Comparison of ENCODE assay signal across 30 mouse cellular contexts in genomic region chr16:78537798-78538422, GRCm38 (mm10). TPM values are rescaled to one million over a fixed set of nuclear protein-coding genes. Genes with fewer than 3 reads are reported as not detected.
A peak's percentile ranks its signal among the peaks of the same experiment; 100 is the strongest.
DNase-seq lines count a peak whose midpoint lies in the region; ATAC-seq and TF ChIP-seq lines count a peak whose summit lies in the region.
"Had no signal": no experiment of that assay in that cellular context is flagged by ENCODE, and none has a peak within 500 bp of the region (broad histone marks: within the 10 kb centered on the region; RNA-seq: fewer than 3 reads in every experiment).

No protein-coding gene starts in this region.

- no peaks in the 10 kb centered on the region for H3K9me3 ChIP-seq in CH12.LX (replicated peaks; ENCODE audit: low read length)
- H3K9me3 ChIP-seq: embryonic facial prominence, embryonic 12.5 days; forebrain, embryonic 10.5 days; heart, embryonic 10.5 days; hindbrain, embryonic 12.5 days; limb, embryonic 12.5 days; liver, embryonic 15.5 days; megakaryocyte, embryonic 14.5 days; midbrain, embryonic 12.5 days had no signal

- H3K4me2 ChIP-seq in CH12.LX (ENCODE audit: insufficient read depth, low read depth, poor library complexity, severe bottlenecking) = peak overlapping the region; percentile 39
- H3K4me2 ChIP-seq: embryonic facial prominence, embryonic 12.5 days; hindbrain, embryonic 12.5 days; limb, embryonic 12.5 days; liver, embryonic 15.5 days; lung, embryonic 14.5 days; midbrain, embryonic 12.5 days had no signal

- TF ChIP-seq POLR2A in CH12.LX (IDR thresholded peaks at IDR 0.05; ENCODE audit: low read depth, low read length) = no peak
- TF ChIP-seq POLR2A in small intestine, adult 2 months (IDR thresholded peaks at IDR 0.05; ENCODE audit: low read depth, low read length) = no peak

- no peaks in the 10 kb centered on the region for H3K79me2 ChIP-seq in CH12.LX (replicated peaks; ENCODE audit: control insufficient read depth, extremely low read depth, insufficient read depth, poor library complexity, severe bottlenecking)

- 0 out of 2 replicates have a peak overlapping the region, but pooled peaks have one; percentile 32 for H3K27ac ChIP-seq in CH12.LX (ENCODE audit: insufficient read depth, low read depth)
- H3K27ac ChIP-seq in small intestine, adult 2 months (ENCODE audit: insufficient read depth, low read depth, low read length) = peak overlapping the region; percentile 22; the same call in 1 of the 2 replicates
- H3K27ac ChIP-seq: embryonic facial prominence, embryonic 12.5 days; forebrain, embryonic 10.5 days; heart, embryonic 10.5 days; hindbrain, embryonic 12.5 days; hindbrain, postnatal 0 days; limb, embryonic 12.5 days; liver, embryonic 15.5 days; midbrain, embryonic 12.5 days had no signal

- TF ChIP-seq CTCF in CH12.LX (conservative IDR thresholded peaks at IDR 0.05 in 1 of 2, IDR thresholded peaks at IDR 0.05 in 1 of 2; ENCODE audit: low read depth in 2 of 2, low read length in 2 of 2) = no peak
- TF ChIP-seq CTCF in small intestine, adult 2 months (IDR thresholded peaks at IDR 0.05; ENCODE audit: extremely low read depth, insufficient read length, insufficient replicate concordance, low read depth, low read length) = no peak

- 0 out of 2 replicates have a peak, but pooled peaks have one; percentile 10 for TF ChIP-seq EP300 in CH12.LX (IDR thresholded peaks at IDR 0.05; ENCODE audit: low read length)

- H3K4me1 ChIP-seq in CH12.LX (ENCODE audit: control insufficient read depth in 1 of 2, insufficient read depth in 2 of 2) = peaks cover 20 to 80% of the 10 kb centered on the region in 2 experiments
- H3K4me1 ChIP-seq in small intestine, adult 2 months (ENCODE audit: control insufficient read depth, insufficient read depth, insufficient read length, low read length) = peaks cover 3% of the 10 kb centered on the region; the same call in 1 of the 2 replicates
- H3K4me1 ChIP-seq: embryonic facial prominence, embryonic 12.5 days; hindbrain, embryonic 12.5 days; liver, embryonic 15.5 days had no signal

- peak overlapping the region; percentile 44; the same call in 1 of the 2 replicates for H3K9ac ChIP-seq in CH12.LX (ENCODE audit: insufficient read depth, low read depth)
- H3K9ac ChIP-seq: embryonic facial prominence, embryonic 12.5 days; hindbrain, embryonic 12.5 days; limb, embryonic 12.5 days; liver, embryonic 15.5 days; lung, embryonic 14.5 days; midbrain, embryonic 12.5 days had no signal

- TF ChIP-seq RAD21 in CH12.LX (IDR thresholded peaks at IDR 0.05; ENCODE audit: low read depth, low read length) = no peak

- ATAC-seq in granulocyte monocyte progenitor cell, adult 5-6 weeks (replicated peaks; ENCODE audit: poor library complexity, severe bottlenecking) = peak; percentile 38
- ATAC-seq: forebrain, embryonic 16.5 days; hindbrain, postnatal 0 days; intestine, postnatal 0 days had no signal

- H3K36me3 ChIP-seq in CH12.LX (replicated peaks in 1 of 2; ENCODE audit: control insufficient read depth in 1 of 2, insufficient read depth in 1 of 2, low read length in 1 of 2) = peaks cover 7 to 11% of the 10 kb centered on the region in 2 experiments
- H3K36me3 ChIP-seq in small intestine, adult 2 months (ENCODE audit: control insufficient read depth, insufficient read depth, low read length) = no peaks in the 10 kb centered on the region
- H3K36me3 ChIP-seq: liver, embryonic 15.5 days had no signal

- H3K27me3 ChIP-seq in CH12.LX (replicated peaks) = no peaks in the 10 kb centered on the region
- no peaks in the 10 kb centered on the region for H3K27me3 ChIP-seq in small intestine, adult 2 months (ENCODE audit: control insufficient read depth, insufficient read depth, low read length)
- H3K27me3 ChIP-seq: embryonic facial prominence, embryonic 12.5 days; hindbrain, embryonic 12.5 days; limb, embryonic 12.5 days; liver, embryonic 15.5 days; megakaryocyte, embryonic 14.5 days; midbrain, embryonic 12.5 days had no signal

- in situ Hi-C loops in CH12.LX (cut with MboI; ENCODE audit: low pct_ligation_motif_present, low pct_unique_long_range_greater_than_20kb, low sequenced_read_pairs) = no loop called here

- dilution Hi-C loops in CH12.LX (cut with MboI; ENCODE audit: extremely low pct_ligation_motif_present, extremely low pct_unique_long_range_greater_than_20kb, low sequenced_read_pairs) = no loop called here

- H3K4me3 ChIP-seq in CH12.LX (replicated peaks in 1 of 3; ENCODE audit: low read depth in 2 of 3, low read length in 2 of 3, poor library complexity in 1 of 3) = no peak overlapping the region
- no peak overlapping the region for H3K4me3 ChIP-seq in small intestine, adult 2 months (ENCODE audit: low read depth, low read length)
- H3K4me3 ChIP-seq: embryonic facial prominence, embryonic 12.5 days; forebrain, embryonic 10.5 days; heart, embryonic 10.5 days; hindbrain, embryonic 12.5 days; limb, embryonic 12.5 days; liver, embryonic 15.5 days; midbrain, embryonic 12.5 days had no signal

- DNase-seq in CD4-positive helper T cell, adult 2 months (ENCODE audit: low read depth, low spot score) = peak; percentile 44
- no peak for DNase-seq in CH12.LX (ENCODE audit: extremely low read depth)
- DNase-seq in left cerebral cortex, postnatal 10 days (ENCODE audit: extremely low spot score in 1 of 2, low spot score in 2 of 2) = no peak
- no peak for DNase-seq in kidney, postnatal 10 days
- no peak for DNase-seq in kidney, postnatal 25 days
- DNase-seq: adrenal gland, adult 2 months; adrenal gland, postnatal 36 days; B cell, adult 2 months; cerebellum, adult 18-20 months; cerebellum, postnatal 25 days; embryo, embryonic 11 days; heart, postnatal 36 days; kidney, adult 9 months; kidney, postnatal 14 days; lung, embryonic 14.5 days; lung, postnatal 14 days; thymus, postnatal 36 days had no signal

- 78% methylated on average over 8 of the region's 8 CpGs for WGBS in small intestine, adult 2 months

- intact Hi-C loops in left cerebral cortex, postnatal 10 days (cut with DNase I) = no loop called here

TF ChIP-seq in CH12.LX, 34 proteins besides CTCF, POLR2A, EP300 and RAD21:
- TF ChIP-seq NELFE (IDR thresholded peaks at IDR 0.05; ENCODE audit: low read depth, low read length) (no peak), TBP (conservative IDR thresholded peaks at IDR 0.05; ENCODE audit: low read depth, low read length) (0 out of 2 replicates have a peak, but pooled peaks have one; percentile 18), HCFC1 (IDR thresholded peaks at IDR 0.05; ENCODE audit: low read depth, low read length) (no peak), GABPA (IDR thresholded peaks at IDR 0.05; ENCODE audit: insufficient replicate concordance, low read depth, low read length) (no peak), SIN3A (IDR thresholded peaks at IDR 0.05; ENCODE audit: low read length) (no peak), CHD2 (IDR thresholded peaks at IDR 0.05; ENCODE audit: low read length) (0 out of 2 replicates have a peak, but pooled peaks have one; percentile 26), MYC (IDR thresholded peaks at IDR 0.05; ENCODE audit: low read depth, low read length) (no peak), KAT2A (IDR thresholded peaks at IDR 0.05; ENCODE audit: insufficient replicate concordance, low read length) (no peak)

RNA-seq across cellular contexts. Expression of gene D16Ertd472e, which starts 38.6 kb away (rescaled TPM):
- 40.6 and 42.9 TPM in 2 replicates for total RNA-seq in CH12.LX (2012; rRNA removed)
- 77.5 and 94.4 TPM in 2 replicates for total RNA-seq in CH12.LX (2014; rRNA removed)
- 65.4 and 67.3 TPM in 2 replicates for polyA plus RNA-seq in CH12.LX (2012; ENCODE audit: insufficient read length, low read depth)
- total RNA-seq in granulocyte monocyte progenitor cell, adult 5-6 weeks (2014; fragmentation: Nextera tagmentation) = 26.8 and 52.8 TPM in 2 replicates
- 53.9 and 58.5 TPM in 2 replicates for total RNA-seq in granulocyte monocyte progenitor cell, adult 5-6 weeks (2017)
- 1.1 and 2.3 TPM in 2 replicates for polyA plus RNA-seq in small intestine, adult 2 months (2012; rRNA removed)
- total RNA-seq in left cerebral cortex, postnatal 10 days (2021) = 1 to 10 TPM; 6.4 to 7.3 TPM
